Mouse (Mus musculus): ENCODE measurements around the gene Klhl12. TPM values are rescaled to one million over a fixed set of nuclear protein-coding genes. Genes with fewer than 3 reads are reported as not detected.

Gene Klhl12
- 24.7 TPM for polyA plus RNA-seq (2017; shearing (Covaris generic))

DNA sequence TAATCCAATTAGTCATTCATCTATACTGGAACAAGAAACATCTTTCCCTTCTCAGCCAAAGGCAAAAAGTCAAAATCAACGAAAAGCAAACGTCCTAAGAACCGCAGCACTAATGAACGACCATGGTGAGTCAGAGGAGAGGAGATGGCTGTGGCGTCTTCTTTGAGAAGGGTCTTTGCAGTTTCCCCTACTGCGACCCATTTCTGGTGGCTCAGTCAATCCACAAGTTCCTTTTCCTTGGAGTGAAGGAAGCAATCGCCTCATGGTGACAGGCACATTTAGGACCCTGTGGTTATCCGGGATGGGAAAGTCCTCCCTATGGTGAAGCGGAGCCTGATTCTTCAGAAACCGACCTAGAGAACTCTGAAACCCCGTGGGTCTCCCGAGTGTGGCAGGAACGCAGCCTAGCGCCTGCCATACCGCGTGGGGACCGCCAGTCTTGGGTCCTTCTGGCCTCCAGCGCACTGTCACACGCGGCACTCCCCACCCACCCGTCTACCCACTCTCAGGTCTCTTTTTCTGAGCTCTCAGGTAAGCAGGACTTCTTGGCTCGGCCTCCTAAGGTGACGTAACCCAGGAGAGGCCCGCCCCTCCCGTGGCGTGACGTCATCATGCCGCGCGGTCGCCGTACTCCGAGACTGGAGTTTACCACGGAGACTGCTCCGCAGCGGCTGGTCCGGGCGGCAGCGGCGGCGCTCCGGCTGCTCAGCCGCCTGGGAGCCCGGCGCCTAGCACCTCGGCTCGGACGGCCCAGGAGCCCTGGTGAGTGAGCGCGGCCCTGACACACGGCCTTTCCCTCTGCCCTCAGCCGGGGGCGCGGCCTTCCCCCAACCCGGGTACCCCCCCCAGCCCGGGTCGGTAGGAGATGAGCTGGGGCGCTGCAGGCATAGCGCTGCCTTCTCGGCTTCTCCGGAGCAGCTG lies at the start of gene Klhl12:
Klhl12 (plus strand) TSS at position 628 of the 921 bp plus-strand sequence.

DNA sequence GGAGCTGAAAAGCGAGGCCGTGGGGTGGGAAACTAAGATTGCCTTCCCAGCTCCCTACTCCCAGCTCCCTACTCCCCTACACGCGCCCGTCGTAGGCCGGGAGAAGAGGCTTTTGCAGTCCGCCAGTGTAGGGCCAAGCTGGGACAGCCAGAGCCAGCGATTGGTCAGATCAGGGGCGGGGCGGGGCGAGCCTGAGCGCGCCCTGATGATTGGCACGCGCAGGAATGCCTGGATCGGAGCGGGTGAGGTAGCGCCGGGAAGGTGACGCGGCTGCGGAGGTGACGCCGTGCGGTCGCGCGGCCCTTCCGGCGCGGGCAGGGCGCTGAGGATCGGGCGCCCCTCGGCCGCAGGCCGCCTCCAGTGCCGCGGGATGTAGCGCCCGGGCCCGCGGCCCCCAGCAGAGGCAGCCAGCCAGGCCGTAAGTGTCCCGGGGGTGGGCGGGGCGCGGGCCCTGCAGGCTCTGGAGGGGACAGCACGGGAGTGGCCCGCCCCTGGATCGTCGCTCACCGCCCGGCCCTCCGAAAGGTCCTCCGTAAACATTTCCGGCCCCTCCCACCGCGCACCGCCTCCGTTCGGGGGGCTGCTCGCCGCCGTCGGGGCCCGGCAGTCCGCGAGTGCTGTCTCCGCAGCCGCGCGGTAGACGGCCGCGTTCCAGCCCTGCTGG lies 40.0 kb upstream of the Klhl12 start, which contains the start of gene Adipor1:
Adipor1 (plus strand) TSS at position 211 of the 664 bp plus-strand sequence.

DNA sequence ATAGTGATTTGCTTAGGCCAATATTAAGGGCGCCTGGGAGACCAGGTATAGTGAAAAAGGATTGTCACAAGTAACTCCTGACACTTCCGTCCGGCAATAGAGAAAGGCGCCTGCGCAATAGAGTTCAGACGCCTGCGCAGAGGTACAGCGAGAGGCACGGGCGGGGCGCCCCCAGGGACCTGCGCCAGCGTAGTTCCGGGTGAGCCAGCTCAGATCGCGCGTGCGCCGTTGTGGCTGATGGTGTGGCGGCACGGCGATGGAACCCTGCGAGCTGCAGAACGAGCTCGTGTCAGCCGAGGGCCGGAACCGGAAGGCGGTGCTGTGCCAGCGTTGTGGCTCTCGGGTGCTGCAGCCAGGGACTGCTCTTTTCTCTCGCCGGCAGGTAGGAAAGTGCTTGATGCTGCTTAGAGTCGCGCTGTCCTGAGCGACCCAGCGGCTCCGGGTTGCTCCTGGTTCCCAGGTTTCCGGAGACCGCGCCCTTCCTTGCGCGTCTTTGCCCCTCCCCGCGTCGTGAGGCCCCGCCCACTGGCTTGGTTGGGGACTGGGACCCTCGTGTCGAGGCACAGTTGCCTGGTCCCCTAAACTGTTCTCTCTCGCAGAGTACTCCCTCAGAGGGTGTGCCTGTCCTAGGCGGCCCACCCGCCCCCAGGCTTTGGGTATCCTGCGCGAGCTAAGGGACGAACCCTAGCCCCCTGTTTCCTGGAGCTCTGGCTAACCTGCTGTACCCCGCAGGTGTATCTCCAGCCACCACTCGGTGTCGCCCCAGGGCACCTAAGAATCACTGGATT lies 39.3 kb downstream of the Klhl12 start, which contains the start of gene Rabif:
Rabif (plus strand) TSS at position 221 of the 788 bp plus-strand sequence.

Other genes starting within 250 kb of the Klhl12 start
- 0.12 TPM for gene Adora1, start 220.1 kb upstream of the Klhl12 start, polyA plus RNA-seq (2017; shearing (Covaris generic))
- gene Myog, start 165.5 kb upstream of the Klhl12 start, polyA plus RNA-seq (2017; shearing (Covaris generic)): not detected
- not detected for gene Ppfia4, start 122.6 kb upstream of the Klhl12 start, polyA plus RNA-seq (2017; shearing (Covaris generic))
- gene Tmem183a, start 93.6 kb upstream of the Klhl12 start, polyA plus RNA-seq (2017; shearing (Covaris generic)): 110 TPM
- gene 4933406M09Rik, start 69.6 kb upstream of the Klhl12 start, polyA plus RNA-seq (2017; shearing (Covaris generic)): not detected
- 18.4 TPM for gene Cyb5r1, start 50.0 kb upstream of the Klhl12 start, polyA plus RNA-seq (2017; shearing (Covaris generic))
- gene Adipor1, start 40.2 kb upstream of the Klhl12 start, polyA plus RNA-seq (2017; shearing (Covaris generic)): 120 TPM
- gene Rabif, start 39.1 kb downstream of the Klhl12 start, polyA plus RNA-seq (2017; shearing (Covaris generic)): 30.3 TPM
- gene Mgat4e, start 94.2 kb downstream of the Klhl12 start, polyA plus RNA-seq (2017; shearing (Covaris generic)): 0.27 TPM
- gene Kdm5b, start 104.6 kb downstream of the Klhl12 start, polyA plus RNA-seq (2017; shearing (Covaris generic)): 50.4 TPM
- gene Syt2, start 191.1 kb downstream of the Klhl12 start, polyA plus RNA-seq (2017; shearing (Covaris generic)): not detected